Mouse (Mus musculus): Measurements from ENCODE around the gene Chrna9. TPM values are rescaled to one million over a fixed set of nuclear protein-coding genes. Genes with fewer than 3 reads are reported as not detected.

Gene Chrna9
- polyA plus RNA-seq, 2 experiments, result not detected

DNA sequence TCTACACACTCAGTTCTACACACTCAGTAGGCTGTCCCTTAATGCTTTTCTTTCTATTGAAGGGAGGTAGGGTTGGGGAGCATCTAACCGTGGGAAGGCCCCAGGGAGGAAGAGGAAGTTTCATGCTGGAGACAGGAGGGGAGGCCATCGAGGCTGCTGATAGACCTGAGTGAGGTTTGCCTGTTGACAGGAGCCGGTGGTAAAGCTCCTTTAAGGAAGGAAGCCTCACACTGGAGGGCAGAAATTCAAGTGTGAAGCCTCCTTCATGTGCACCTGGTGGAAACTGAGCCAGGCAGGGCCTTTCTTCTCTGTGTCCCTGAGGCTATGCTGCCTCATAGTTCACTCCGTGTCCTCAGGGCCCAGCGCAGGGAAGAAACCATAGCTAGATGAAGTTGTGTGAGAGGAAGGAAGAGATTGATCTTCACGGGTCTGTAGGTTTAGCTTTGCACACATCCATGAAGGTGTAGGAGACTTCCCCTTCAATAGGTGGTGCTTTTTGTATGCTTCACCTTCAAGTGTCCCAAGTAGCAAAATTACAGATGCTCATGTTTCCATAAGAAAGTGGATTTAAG lies 39.5 kb upstream of the Chrna9 start:
- no peaks in the 10 kb centered on the region for H3K36me3 ChIP-seq (replicated peaks; ENCODE audit: control insufficient read depth, insufficient read depth, low read depth)
- no peak for ATAC-seq (ENCODE audit: insufficient read depth)
- H3K4me3 ChIP-seq (ENCODE audit: insufficient read depth in 1 of 2, low read depth in 2 of 2, low read length in 2 of 2), result no peak overlapping the region
- no peak for DNase-seq (ENCODE audit: low read depth in 3 of 3, low spot score in 3 of 3)
- peaks cover 0 to 6% of the 10 kb centered on the region in 2 experiments; a peak in 2 of 4 replicates for H3K4me1 ChIP-seq (replicated peaks; ENCODE audit: control insufficient read depth in 2 of 2, insufficient read depth in 2 of 2, low read length in 1 of 2)
- no peaks in the 10 kb centered on the region for H3K9me3 ChIP-seq (ENCODE audit: control insufficient read depth, low read length)
- TF ChIP-seq EP300 (IDR thresholded peaks at IDR 0.05; ENCODE audit: low read depth) (no peak), CTCF (IDR thresholded peaks at IDR 0.05; ENCODE audit: low read depth) (no peak)
- no peak overlapping the region for H3K4me2 ChIP-seq (ENCODE audit: low read depth)
- H3K9ac ChIP-seq (replicated peaks), result no peak overlapping the region
- H3K27me3 ChIP-seq (ENCODE audit: control insufficient read depth, insufficient read depth, low read length), result no peaks in the 10 kb centered on the region
- no peak overlapping the region for H3K27ac ChIP-seq
- WGBS (ENCODE audit: insufficient replicate concordance), result 31% methylated on average over 6 of the region's 6 CpGs

DNA sequence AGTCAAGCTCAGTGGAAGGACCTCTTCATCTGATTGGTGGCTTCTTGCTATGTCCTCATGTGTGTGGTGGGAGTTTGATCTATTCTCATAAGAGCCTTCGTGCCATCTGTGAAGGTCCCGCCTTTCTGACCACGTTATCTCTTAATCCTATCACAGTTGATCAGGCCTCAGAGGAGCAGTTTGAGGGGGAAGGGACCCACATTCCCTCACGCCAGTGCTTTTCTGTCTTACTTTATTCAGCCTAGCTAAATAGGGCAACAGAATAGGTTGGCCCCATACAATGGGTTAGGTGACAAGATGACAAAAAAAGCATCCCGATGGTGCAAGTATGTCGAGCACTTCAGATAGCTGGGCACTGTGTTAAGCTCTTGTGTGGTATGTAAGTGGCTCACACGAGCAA lies 39.0 kb upstream of the Chrna9 start:
- Histone ChIP-seq H3K27me3 (ENCODE audit: control insufficient read depth, insufficient read depth, low read length) (no peaks in the 10 kb centered on the region), H3K9me3 (ENCODE audit: control insufficient read depth, low read length) (no peaks in the 10 kb centered on the region), H3K27ac (no peak overlapping the region), H3K9ac (replicated peaks) (no peak overlapping the region), H3K4me3 (ENCODE audit: insufficient read depth in 1 of 2, low read depth in 2 of 2, low read length in 2 of 2) (no peak overlapping the region), H3K4me1 (replicated peaks; ENCODE audit: control insufficient read depth in 2 of 2, insufficient read depth in 2 of 2, low read length in 1 of 2) (peaks cover 0 to 12% of the 10 kb centered on the region in 2 experiments; a peak in 3 of 4 replicates), H3K36me3 (replicated peaks; ENCODE audit: control insufficient read depth, insufficient read depth, low read depth) (no peaks in the 10 kb centered on the region), H3K4me2 (ENCODE audit: low read depth) (no peak overlapping the region)
- DNase-seq (ENCODE audit: low read depth in 3 of 3, low spot score in 3 of 3), result no peak
- TF ChIP-seq EP300 (IDR thresholded peaks at IDR 0.05; ENCODE audit: low read depth) (no peak), CTCF (IDR thresholded peaks at IDR 0.05; ENCODE audit: low read depth) (no peak)
- WGBS (ENCODE audit: insufficient replicate concordance), result 38% methylated on average over 7 of the region's 7 CpGs
- ATAC-seq (ENCODE audit: insufficient read depth), result no peak

DNA sequence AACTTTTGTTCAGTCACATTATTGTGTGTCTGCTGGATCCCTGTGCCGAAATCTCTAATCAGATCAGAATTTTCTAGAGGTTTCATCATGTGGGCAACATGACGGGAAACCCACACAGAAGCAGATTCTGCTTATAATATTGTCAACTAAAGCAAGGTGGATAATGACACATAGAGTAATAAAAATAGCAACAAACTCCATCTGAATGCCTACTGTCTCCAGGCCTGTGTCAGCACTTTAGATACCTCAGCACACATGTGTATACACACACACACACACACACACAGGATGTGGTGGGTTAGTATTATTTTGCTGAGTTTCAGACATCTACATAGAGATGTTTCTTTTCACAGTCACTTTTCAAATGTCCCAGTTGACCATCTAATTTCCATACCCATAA lies 37.0 kb upstream of the Chrna9 start:
- no peak overlapping the region for H3K4me2 ChIP-seq (ENCODE audit: low read depth)
- WGBS (ENCODE audit: insufficient replicate concordance), result 52% methylated on average over 2 of the region's 2 CpGs

DNA sequence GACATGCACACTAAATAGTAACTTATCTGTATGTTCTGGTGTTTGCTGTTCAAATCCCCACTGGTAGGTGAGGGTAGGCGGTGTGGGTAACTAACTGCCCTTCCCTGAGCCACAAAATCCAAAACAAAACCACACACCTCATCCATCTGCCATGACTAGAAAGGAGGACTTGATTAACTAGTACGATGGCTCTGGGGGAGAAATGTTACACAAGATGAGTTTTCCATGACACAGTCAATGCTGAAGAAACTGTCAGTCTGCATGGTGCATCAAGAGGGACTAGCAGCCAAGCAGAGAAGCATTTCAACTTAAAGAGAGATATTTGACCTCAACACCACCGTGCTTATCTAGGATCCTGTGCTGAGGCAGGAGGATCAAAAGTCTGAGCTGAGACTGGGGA lies 36.0 kb upstream of the Chrna9 start:
- Histone ChIP-seq H3K4me3 (ENCODE audit: insufficient read depth in 1 of 2, low read depth in 2 of 2, low read length in 2 of 2) (no peak overlapping the region), H3K27ac (no peak overlapping the region), H3K9ac (replicated peaks) (no peak overlapping the region), H3K4me2 (ENCODE audit: low read depth) (no peak overlapping the region), H3K4me1 (replicated peaks; ENCODE audit: control insufficient read depth in 2 of 2, insufficient read depth in 2 of 2, low read length in 1 of 2) (peaks cover 0 to 12% of the 10 kb centered on the region in 2 experiments; a peak in 3 of 4 replicates), H3K9me3 (ENCODE audit: control insufficient read depth, low read length) (no peaks in the 10 kb centered on the region), H3K36me3 (replicated peaks; ENCODE audit: control insufficient read depth, insufficient read depth, low read depth) (no peaks in the 10 kb centered on the region), H3K27me3 (ENCODE audit: control insufficient read depth, insufficient read depth, low read length) (no peaks in the 10 kb centered on the region)
- ATAC-seq (ENCODE audit: insufficient read depth), result no peak
- WGBS (ENCODE audit: insufficient replicate concordance), result 36% methylated on average over 3 of the region's 3 CpGs
- no peak for TF ChIP-seq EP300 (IDR thresholded peaks at IDR 0.05; ENCODE audit: low read depth)
- no peak for TF ChIP-seq CTCF (IDR thresholded peaks at IDR 0.05; ENCODE audit: low read depth)
- no peak for DNase-seq (ENCODE audit: low read depth in 3 of 3, low spot score in 3 of 3)

More for the DNA sequence above, 37.0 kb upstream of the Chrna9 start:
- Histone ChIP-seq H3K27me3 (ENCODE audit: control insufficient read depth, insufficient read depth, low read length) (no peaks in the 10 kb centered on the region), H3K9me3 (ENCODE audit: control insufficient read depth, low read length) (no peaks in the 10 kb centered on the region), H3K4me1 (replicated peaks; ENCODE audit: control insufficient read depth in 2 of 2, insufficient read depth in 2 of 2, low read length in 1 of 2) (peaks cover 0 to 12% of the 10 kb centered on the region in 2 experiments; a peak in 3 of 4 replicates), H3K9ac (replicated peaks) (no peak overlapping the region), H3K36me3 (replicated peaks; ENCODE audit: control insufficient read depth, insufficient read depth, low read depth) (no peaks in the 10 kb centered on the region), H3K4me3 (ENCODE audit: insufficient read depth in 1 of 2, low read depth in 2 of 2, low read length in 2 of 2) (no peak overlapping the region), H3K27ac (no peak overlapping the region)
- no peak for ATAC-seq (ENCODE audit: insufficient read depth)
- DNase-seq (ENCODE audit: low read depth in 3 of 3, low spot score in 3 of 3), result no peak
- TF ChIP-seq CTCF (IDR thresholded peaks at IDR 0.05; ENCODE audit: low read depth) (no peak), EP300 (IDR thresholded peaks at IDR 0.05; ENCODE audit: low read depth) (no peak)

DNA sequence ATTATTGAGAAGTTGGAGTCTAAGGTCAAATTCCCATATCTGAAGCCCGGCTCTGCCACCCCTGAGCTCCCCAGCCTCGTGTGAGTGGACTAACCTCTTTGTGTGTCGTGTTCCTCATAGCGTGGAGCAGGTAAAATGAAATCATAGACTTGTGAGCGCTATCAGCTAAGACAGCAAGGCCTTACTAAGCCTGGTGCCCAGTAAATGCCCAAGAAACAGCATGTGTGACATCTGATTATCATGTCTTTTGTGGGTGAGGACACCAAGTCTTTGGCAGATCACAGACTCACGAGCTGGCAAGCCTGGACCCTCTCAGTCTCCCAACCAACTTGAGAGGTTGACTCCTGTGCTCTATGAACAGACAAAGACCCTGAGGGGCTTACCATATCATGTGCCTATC lies 34.6 kb upstream of the Chrna9 start:
- ATAC-seq (ENCODE audit: insufficient read depth), result no peak
- H3K27ac ChIP-seq, result no peak overlapping the region
- no peak overlapping the region for H3K4me2 ChIP-seq (ENCODE audit: low read depth)
- H3K9ac ChIP-seq (replicated peaks), result no peak overlapping the region
- DNase-seq (ENCODE audit: low read depth in 3 of 3, low spot score in 3 of 3), result no peak
- 29% methylated on average over 6 of the region's 6 CpGs for WGBS (ENCODE audit: insufficient replicate concordance)
- TF ChIP-seq CTCF (IDR thresholded peaks at IDR 0.05; ENCODE audit: low read depth), result no peak
- TF ChIP-seq EP300 (IDR thresholded peaks at IDR 0.05; ENCODE audit: low read depth), result no peak
- no peaks in the 10 kb centered on the region for H3K27me3 ChIP-seq (ENCODE audit: control insufficient read depth, insufficient read depth, low read length)
- no peaks in the 10 kb centered on the region for H3K9me3 ChIP-seq (ENCODE audit: control insufficient read depth, low read length)
- H3K4me3 ChIP-seq (ENCODE audit: insufficient read depth in 1 of 2, low read depth in 2 of 2, low read length in 2 of 2), result no peak overlapping the region
- H3K36me3 ChIP-seq (replicated peaks; ENCODE audit: control insufficient read depth, insufficient read depth, low read depth), result no peaks in the 10 kb centered on the region
- peaks cover 0 to 12% of the 10 kb centered on the region in 2 experiments; a peak in 3 of 4 replicates for H3K4me1 ChIP-seq (replicated peaks; ENCODE audit: control insufficient read depth in 2 of 2, insufficient read depth in 2 of 2, low read length in 1 of 2)
